Mouse (Mus musculus): ENCODE measurements around the gene Stk38. TPM values are rescaled to one million over a fixed set of nuclear protein-coding genes. Genes with fewer than 3 reads are reported as not detected.
A peak's percentile ranks its signal among the peaks of the same experiment; 100 is the strongest.

Gene Stk38
- polyA plus RNA-seq, 1 experiment from 2014 or later = 87.0 TPM

- Histone ChIP-seq H3K27me3 (replicated peaks; ENCODE audit: control insufficient read depth, insufficient read depth, low read length) (no peaks in the 10 kb centered on the region), H3K4me3 (ENCODE audit: low read depth, low read length) (no peak overlapping the region), H3K4me2 (ENCODE audit: low read depth, low read length) (no peak overlapping the region), H3K27ac (replicated peaks; ENCODE audit: low read depth, low read length) (peak overlapping the region; percentile 52), H3K9me3 (ENCODE audit: control insufficient read depth, low read length) (no peaks in the 10 kb centered on the region), H3K9ac (ENCODE audit: low read depth, low read length) (no peak overlapping the region), H3K36me3 (ENCODE audit: control insufficient read depth, insufficient read depth, low read length) (peaks cover 22% of the 10 kb centered on the region), H3K4me1 (ENCODE audit: control insufficient read depth, insufficient read depth, low read length) (peaks cover 3% of the 10 kb centered on the region)
- 0 out of 2 replicates have a peak, but pooled peaks have one; percentile 16 for ATAC-seq (ENCODE audit: low read depth)
- DNase-seq (ENCODE audit: low spot score) = peak; percentile 60
- 37% methylated on average over 14 of the region's 14 CpGs for WGBS
Measured at GRCm38 (mm10) chr17:29050791-29051190, 43.0 kb upstream of the Stk38 start.

DNA sequence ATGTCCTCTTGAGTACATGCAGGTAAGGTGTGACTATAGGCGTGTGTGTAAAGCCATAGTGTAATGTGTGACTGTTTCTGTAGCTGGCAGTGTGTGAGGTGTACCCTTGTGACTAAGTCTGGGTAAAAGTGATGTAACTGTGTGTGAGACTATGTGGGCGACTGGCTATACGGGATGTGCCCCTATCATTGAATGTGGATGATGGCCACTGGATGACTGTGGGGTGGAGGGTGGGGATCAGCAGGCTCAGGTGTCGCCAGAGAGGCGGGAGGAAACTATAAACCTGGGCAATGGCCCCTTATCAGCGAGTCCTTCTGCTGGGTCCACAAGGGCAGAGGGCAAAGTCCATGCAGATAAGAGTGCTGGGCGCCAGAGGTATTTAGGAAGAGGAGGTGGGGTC is 42.1 kb upstream of the Stk38 start:
- Histone ChIP-seq H3K36me3 (ENCODE audit: control insufficient read depth, insufficient read depth, low read length) (peaks cover 31% of the 10 kb centered on the region), H3K9me3 (ENCODE audit: control insufficient read depth, low read length) (no peaks in the 10 kb centered on the region), H3K4me2 (ENCODE audit: low read depth, low read length) (no peak overlapping the region), H3K27ac (replicated peaks; ENCODE audit: low read depth, low read length) (no peak overlapping the region), H3K4me3 (ENCODE audit: low read depth, low read length) (no peak overlapping the region), H3K4me1 (ENCODE audit: control insufficient read depth, insufficient read depth, low read length) (no peaks in the 10 kb centered on the region; the same call in 1 of the 2 replicates), H3K27me3 (replicated peaks; ENCODE audit: control insufficient read depth, insufficient read depth, low read length) (no peaks in the 10 kb centered on the region), H3K9ac (ENCODE audit: low read depth, low read length) (no peak overlapping the region)
- WGBS = 83% methylated on average over 7 of the region's 7 CpGs
- DNase-seq (ENCODE audit: low spot score) (no peak), ATAC-seq (ENCODE audit: low read depth) (no peak)

- Histone ChIP-seq H3K27ac (replicated peaks; ENCODE audit: low read depth, low read length) (no peak overlapping the region), H3K27me3 (replicated peaks; ENCODE audit: control insufficient read depth, insufficient read depth, low read length) (no peaks in the 10 kb centered on the region), H3K9ac (ENCODE audit: low read depth, low read length) (no peak overlapping the region), H3K4me2 (ENCODE audit: low read depth, low read length) (no peak overlapping the region), H3K36me3 (ENCODE audit: control insufficient read depth, insufficient read depth, low read length) (peaks cover 35% of the 10 kb centered on the region), H3K4me3 (ENCODE audit: low read depth, low read length) (no peak overlapping the region), H3K9me3 (ENCODE audit: control insufficient read depth, low read length) (no peaks in the 10 kb centered on the region), H3K4me1 (ENCODE audit: control insufficient read depth, insufficient read depth, low read length) (no peaks in the 10 kb centered on the region; the same call in 1 of the 2 replicates)
- 72% methylated on average over 5 of the region's 5 CpGs for WGBS
- ATAC-seq (ENCODE audit: low read depth) (no peak), DNase-seq (ENCODE audit: low spot score) (no peak)
Measured at GRCm38 (mm10) chr17:29049508-29049889, 41.7 kb upstream of the Stk38 start.

- 19% methylated on average over 13 of the region's 13 CpGs for WGBS
- Histone ChIP-seq H3K4me2 (ENCODE audit: low read depth, low read length) (no peak overlapping the region), H3K27ac (replicated peaks; ENCODE audit: low read depth, low read length) (no peak overlapping the region), H3K4me3 (ENCODE audit: low read depth, low read length) (no peak overlapping the region), H3K36me3 (ENCODE audit: control insufficient read depth, insufficient read depth, low read length) (peaks cover 41% of the 10 kb centered on the region), H3K27me3 (replicated peaks; ENCODE audit: control insufficient read depth, insufficient read depth, low read length) (no peaks in the 10 kb centered on the region), H3K9ac (ENCODE audit: low read depth, low read length) (no peak overlapping the region), H3K9me3 (ENCODE audit: control insufficient read depth, low read length) (no peaks in the 10 kb centered on the region), H3K4me1 (ENCODE audit: control insufficient read depth, insufficient read depth, low read length) (no peaks in the 10 kb centered on the region; the same call in 1 of the 2 replicates)
- peak; percentile 78 for DNase-seq (ENCODE audit: low spot score)
- no peak for ATAC-seq (ENCODE audit: low read depth)
Measured at GRCm38 (mm10) chr17:29048748-29049507, 41.1 kb upstream of the Stk38 start.

- no peak overlapping the region for H3K27ac ChIP-seq (replicated peaks; ENCODE audit: low read depth, low read length)
- 53% methylated on average over 3 of the region's 3 CpGs for WGBS
- H3K9me3 ChIP-seq (ENCODE audit: control insufficient read depth, low read length) = no peaks in the 10 kb centered on the region
- ATAC-seq (ENCODE audit: low read depth) (no peak), DNase-seq (ENCODE audit: low spot score) (no peak)
- H3K4me3 ChIP-seq (ENCODE audit: low read depth, low read length) = no peak overlapping the region
- H3K4me1 ChIP-seq (ENCODE audit: control insufficient read depth, insufficient read depth, low read length) = no peaks in the 10 kb centered on the region; the same call in 1 of the 2 replicates
- peaks cover 51% of the 10 kb centered on the region for H3K36me3 ChIP-seq (ENCODE audit: control insufficient read depth, insufficient read depth, low read length)
- no peak overlapping the region for H3K9ac ChIP-seq (ENCODE audit: low read depth, low read length)
- H3K4me2 ChIP-seq (ENCODE audit: low read depth, low read length) = no peak overlapping the region
- H3K27me3 ChIP-seq (replicated peaks; ENCODE audit: control insufficient read depth, insufficient read depth, low read length) = no peaks in the 10 kb centered on the region
Measured at GRCm38 (mm10) chr17:29047697-29048514, 40.1 kb upstream of the Stk38 start.

GRCm38 (mm10) chr17:29046863-29047262 is 39.1 kb upstream of the Stk38 start:
- H3K9me3 ChIP-seq (ENCODE audit: control insufficient read depth, low read length) = no peaks in the 10 kb centered on the region
- H3K36me3 ChIP-seq (ENCODE audit: control insufficient read depth, insufficient read depth, low read length) = peaks cover 61% of the 10 kb centered on the region
- H3K27me3 ChIP-seq (replicated peaks; ENCODE audit: control insufficient read depth, insufficient read depth, low read length) = no peaks in the 10 kb centered on the region
- ATAC-seq (ENCODE audit: low read depth) = no peak
- no peak for DNase-seq (ENCODE audit: low spot score)
- no peak overlapping the region for H3K4me2 ChIP-seq (ENCODE audit: low read depth, low read length)
- 88% methylated on average over 2 of the region's 3 CpGs for WGBS
- no peak overlapping the region for H3K9ac ChIP-seq (ENCODE audit: low read depth, low read length)
- no peak overlapping the region for H3K27ac ChIP-seq (replicated peaks; ENCODE audit: low read depth, low read length)
- H3K4me1 ChIP-seq (ENCODE audit: control insufficient read depth, insufficient read depth, low read length) = no peaks in the 10 kb centered on the region; the same call in 1 of the 2 replicates
- H3K4me3 ChIP-seq (ENCODE audit: low read depth, low read length) = no peak overlapping the region

DNA sequence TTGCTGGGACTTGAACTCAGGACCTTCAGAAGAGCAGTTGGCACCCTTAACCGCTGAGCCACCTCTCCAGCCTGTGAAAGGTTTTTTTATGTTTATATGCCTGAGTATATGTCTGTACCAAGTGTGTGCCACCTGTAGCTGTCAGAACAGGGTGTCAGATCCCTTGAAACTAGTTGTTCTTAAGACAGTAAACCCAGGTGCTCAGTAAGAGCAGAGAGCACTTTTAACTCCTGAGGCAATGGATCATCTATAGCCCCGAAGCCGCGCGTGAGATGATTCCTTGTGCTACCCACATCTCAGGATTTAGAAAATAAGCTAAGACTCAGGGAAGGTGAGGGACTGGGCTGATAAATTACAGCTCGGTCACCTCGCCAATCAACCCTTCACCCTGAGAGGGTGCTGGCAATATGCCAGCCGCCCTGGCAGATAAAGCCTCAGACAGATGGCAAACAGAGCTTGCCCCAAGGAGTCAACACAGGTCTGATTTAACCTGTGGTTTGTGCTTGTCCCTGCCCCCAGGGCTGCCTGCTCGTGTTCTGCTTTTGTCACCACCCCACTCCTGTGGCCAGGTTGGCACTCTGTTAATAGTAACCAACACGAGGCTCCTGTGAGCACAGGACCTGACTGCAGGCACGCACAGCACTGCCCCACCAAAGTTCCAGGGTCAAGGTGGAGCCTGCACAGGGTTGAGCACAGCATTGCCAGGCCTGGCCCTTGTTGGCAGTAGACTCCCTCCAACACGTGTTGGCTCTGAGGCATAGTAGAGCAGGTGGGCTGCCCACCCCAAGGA is 38.1 kb upstream of the Stk38 start:
- no peak overlapping the region for H3K4me2 ChIP-seq (ENCODE audit: low read depth, low read length)
- 66% methylated on average over 12 of the region's 12 CpGs for WGBS

GRCm38 (mm10) chr17:29044925-29045319 is 37.1 kb upstream of the Stk38 start:
- Histone ChIP-seq H3K9ac (ENCODE audit: low read depth, low read length) (no peak overlapping the region), H3K4me3 (ENCODE audit: low read depth, low read length) (no peak overlapping the region), H3K4me1 (ENCODE audit: control insufficient read depth, insufficient read depth, low read length) (no peaks in the 10 kb centered on the region), H3K27me3 (replicated peaks; ENCODE audit: control insufficient read depth, insufficient read depth, low read length) (no peaks in the 10 kb centered on the region), H3K4me2 (ENCODE audit: low read depth, low read length) (no peak overlapping the region), H3K36me3 (ENCODE audit: control insufficient read depth, insufficient read depth, low read length) (peaks cover 77% of the 10 kb centered on the region), H3K27ac (replicated peaks; ENCODE audit: low read depth, low read length) (no peak overlapping the region), H3K9me3 (ENCODE audit: control insufficient read depth, low read length) (no peaks in the 10 kb centered on the region)
- ATAC-seq (ENCODE audit: low read depth) (no peak), DNase-seq (ENCODE audit: low spot score) (no peak)
- 66% methylated on average over 1 of the region's 1 CpGs for WGBS

More for the DNA sequence above, 38.1 kb upstream of the Stk38 start:
- no peak overlapping the region for H3K27ac ChIP-seq (replicated peaks; ENCODE audit: low read depth, low read length)
- ATAC-seq (ENCODE audit: low read depth) (peak; percentile 12; the same call in 1 of the 2 replicates), DNase-seq (ENCODE audit: low spot score) (no peak)
- H3K9me3 ChIP-seq (ENCODE audit: control insufficient read depth, low read length) = no peaks in the 10 kb centered on the region
- H3K9ac ChIP-seq (ENCODE audit: low read depth, low read length) = no peak overlapping the region
- H3K4me3 ChIP-seq (ENCODE audit: low read depth, low read length) = no peak overlapping the region
- H3K36me3 ChIP-seq (ENCODE audit: control insufficient read depth, insufficient read depth, low read length) = peaks cover 67% of the 10 kb centered on the region
- H3K4me1 ChIP-seq (ENCODE audit: control insufficient read depth, insufficient read depth, low read length) = no peaks in the 10 kb centered on the region; the same call in 1 of the 2 replicates
- no peaks in the 10 kb centered on the region for H3K27me3 ChIP-seq (replicated peaks; ENCODE audit: control insufficient read depth, insufficient read depth, low read length)
